Mouse (Mus musculus) adrenal gland, adult 18-20 months (tissue): ENCODE results near the gene Clpb. TPM values are rescaled to one million over a fixed set of nuclear protein-coding genes. Genes with fewer than 3 reads are reported as not detected.

Experiments
- DNase-seq, 2 experiments: peaks; one replicate each; pipeline ENCODE4 v3.0.0; 2021 to 2022; ENCODE audit warnings: low spot score in 2 of 2
- total RNA-seq, 2 experiments: library from RNA; stranded (reverse); gene quantifications; 1 replicate in 1 of 2; 2 replicates in 1 of 2; pipeline ENCODE4 v1.2.3; 2021

Gene Clpb
- total RNA-seq, 2 experiments from 2014 or later: 90.8 to 113 TPM

GRCm38 (mm10) chr7:101715041-101715551 is 51.7 kb downstream of the Clpb start:
- DNase-seq: no peak

GRCm38 (mm10) chr7:101720356-101720755 is 56.9 kb downstream of the Clpb start:
- DNase-seq: no peak

GRCm38 (mm10) chr7:101725081-101725480 is 61.6 kb downstream of the Clpb start:
- DNase-seq: peak in 1 of 2 experiments; percentile 32

- DNase-seq: no peak
Observed at GRCm38 (mm10) chr7:101726980-101727379, 63.5 kb downstream of the Clpb start.

- no peak for DNase-seq
Observed at GRCm38 (mm10) chr7:101732096-101732495, 68.7 kb downstream of the Clpb start.

GRCm38 (mm10) chr7:101733042-101733441 is 69.6 kb downstream of the Clpb start:
- no peak for DNase-seq

GRCm38 (mm10) chr7:101735297-101735696 is 71.9 kb downstream of the Clpb start:
- no peak for DNase-seq

- no peak for DNase-seq
Observed at GRCm38 (mm10) chr7:101737735-101738134, 74.3 kb downstream of the Clpb start.

GRCm38 (mm10) chr7:101739602-101740001 is 76.2 kb downstream of the Clpb start:
- no peak for DNase-seq

- no peak for DNase-seq
Observed at GRCm38 (mm10) chr7:101743487-101743886, 80.1 kb downstream of the Clpb start.

- no peak for DNase-seq
Observed at GRCm38 (mm10) chr7:101746559-101747334, 83.3 kb downstream of the Clpb start.

GRCm38 (mm10) chr7:101750268-101750667 is 86.8 kb downstream of the Clpb start:
- DNase-seq: no peak

- DNase-seq: no peak
Observed at GRCm38 (mm10) chr7:101752346-101752745, 88.9 kb downstream of the Clpb start.

GRCm38 (mm10) chr7:101753492-101753891 is 90.1 kb downstream of the Clpb start:
- no peak for DNase-seq

- DNase-seq: no peak
Observed at GRCm38 (mm10) chr7:101754416-101754815, 91.0 kb downstream of the Clpb start.

- no peak for DNase-seq
Observed at GRCm38 (mm10) chr7:101755301-101755700, 91.9 kb downstream of the Clpb start.

- peak in 1 of 2 experiments; percentile 35 for DNase-seq
Observed at GRCm38 (mm10) chr7:101761899-101762780, 98.7 kb downstream of the Clpb start.

- no peak for DNase-seq
Observed at GRCm38 (mm10) chr7:101767335-101767907, 104.0 kb downstream of the Clpb start.

GRCm38 (mm10) chr7:101770051-101770450 is 106.6 kb downstream of the Clpb start:
- DNase-seq: no peak

- DNase-seq: no peak
Observed at GRCm38 (mm10) chr7:101771604-101772003, 108.2 kb downstream of the Clpb start.

- no peak for DNase-seq
Observed at GRCm38 (mm10) chr7:101772687-101773086, 109.3 kb downstream of the Clpb start.
